Mouse (Mus musculus): ENCODE data around the gene Tiam2.

- TF ChIP-seq POLR2A (IDR thresholded peaks at IDR 0.05; ENCODE audit: low read depth, low read length) (no peak), CTCF (IDR thresholded peaks at IDR 0.05; ENCODE audit: extremely low read depth, insufficient read depth, insufficient read length, insufficient replicate concordance) (no peak)
These were observed 518 bp downstream of the Tiam2 start for GRCm38 (mm10) chr17:3326903-3327279.
